Mouse (Mus musculus): ENCODE measurements around the gene Bcl10.
"Not testable (repeated sequence)": the region's sequence is repeated elsewhere in the genome, so short reads cannot be mapped to it uniquely, and the experiment has no call there.

The Bcl10 gene

DNA sequence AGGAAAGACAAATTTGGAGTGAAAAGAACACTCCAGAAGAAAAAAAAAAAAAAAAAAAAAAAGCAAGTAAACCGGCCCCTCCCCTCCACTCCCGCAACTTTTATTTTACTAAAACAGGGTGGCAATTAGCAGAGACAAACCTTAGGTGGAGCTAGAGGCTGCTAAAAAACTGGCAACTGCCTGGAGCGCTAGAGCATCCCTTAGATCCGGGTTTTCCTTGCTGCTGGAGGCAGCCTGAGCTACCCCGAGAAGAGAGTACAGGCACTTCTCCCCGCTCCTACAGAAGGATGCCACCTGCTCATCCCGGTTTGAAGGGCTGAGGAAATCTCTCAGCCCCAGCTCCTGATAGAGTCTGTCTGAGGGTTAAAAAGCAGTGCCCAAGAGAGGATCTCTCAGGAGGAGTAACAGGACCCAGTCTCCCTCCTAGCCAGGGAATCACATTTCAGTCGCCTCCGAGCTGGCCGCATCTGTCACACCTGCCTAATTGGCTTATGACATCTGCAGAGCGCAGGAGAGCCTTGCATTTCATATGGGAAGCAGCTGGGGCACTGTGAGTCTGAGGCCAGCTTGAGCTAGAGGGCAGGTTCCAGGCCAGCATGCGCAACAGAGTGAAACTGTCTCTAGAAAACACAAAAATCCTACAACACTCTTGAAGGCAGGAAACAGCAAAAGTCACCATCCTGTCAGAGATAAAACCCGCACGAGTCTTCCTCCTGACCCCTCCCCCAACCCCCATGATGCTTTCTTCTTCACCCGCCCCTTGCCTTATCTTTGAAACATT lies 27.6 kb downstream of the Bcl10 start:
- no peak for DNase-seq (ENCODE audit: low read depth, low spot score)

DNA sequence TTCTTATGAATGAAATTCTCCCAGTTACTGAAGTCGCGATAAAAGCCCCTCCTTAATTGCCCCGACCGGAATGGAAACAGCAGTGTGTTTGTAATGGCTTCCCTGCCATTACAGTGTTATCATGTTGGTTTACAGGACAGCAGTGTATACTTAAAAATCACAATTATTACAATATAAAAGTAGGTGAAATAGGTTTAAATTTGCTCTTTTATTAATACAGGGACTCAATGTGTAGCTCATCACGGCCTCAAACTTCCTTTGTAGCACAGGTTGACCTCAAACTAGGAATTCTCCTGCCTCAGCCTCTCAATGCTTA lies 28.2 kb downstream of the Bcl10 start:
- no peak for DNase-seq (ENCODE audit: low read depth, low spot score)

DNA sequence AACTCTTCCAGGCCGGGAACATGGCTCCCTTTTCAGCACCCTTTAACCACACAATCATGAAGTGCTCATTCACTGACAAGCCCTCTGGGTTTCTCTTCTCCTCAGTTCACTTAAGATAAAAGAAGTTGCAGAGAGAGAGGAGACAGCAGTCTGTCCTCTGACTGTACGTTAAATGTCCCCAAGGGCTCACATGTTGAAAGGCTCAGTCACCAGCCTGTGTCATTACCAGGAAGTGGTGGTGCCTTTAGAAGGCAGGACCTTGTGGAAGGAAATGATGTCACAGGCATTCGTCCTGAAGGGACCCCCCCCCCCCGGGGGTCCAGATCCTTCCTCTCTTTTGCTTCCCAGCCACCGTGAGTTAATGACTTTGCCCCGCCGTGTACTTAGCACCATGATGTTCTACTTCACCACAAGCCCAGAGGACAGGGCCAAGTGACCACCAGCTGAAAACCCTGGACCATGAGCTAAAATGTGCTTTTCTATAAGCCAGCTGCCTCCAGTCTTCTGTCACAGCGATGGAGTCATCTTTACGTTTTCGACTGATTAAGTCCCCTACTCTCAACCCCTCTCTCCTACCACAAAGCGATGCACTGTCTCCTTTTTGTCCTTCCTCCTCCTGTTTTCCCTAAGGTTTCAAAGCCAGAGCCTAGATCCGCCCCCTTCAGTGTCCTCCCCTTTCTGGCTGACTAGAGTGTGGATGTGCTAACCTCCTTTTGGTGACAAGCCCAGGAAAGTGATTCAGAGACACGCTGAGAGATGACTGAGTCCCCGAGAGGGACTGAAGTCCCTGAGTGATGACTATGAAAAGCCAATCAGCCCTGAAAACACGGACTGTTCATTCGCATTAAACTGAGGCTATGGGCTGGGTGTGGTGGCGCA lies 28.9 kb downstream of the Bcl10 start:
- DNase-seq (ENCODE audit: low read depth, low spot score): no peak

DNA sequence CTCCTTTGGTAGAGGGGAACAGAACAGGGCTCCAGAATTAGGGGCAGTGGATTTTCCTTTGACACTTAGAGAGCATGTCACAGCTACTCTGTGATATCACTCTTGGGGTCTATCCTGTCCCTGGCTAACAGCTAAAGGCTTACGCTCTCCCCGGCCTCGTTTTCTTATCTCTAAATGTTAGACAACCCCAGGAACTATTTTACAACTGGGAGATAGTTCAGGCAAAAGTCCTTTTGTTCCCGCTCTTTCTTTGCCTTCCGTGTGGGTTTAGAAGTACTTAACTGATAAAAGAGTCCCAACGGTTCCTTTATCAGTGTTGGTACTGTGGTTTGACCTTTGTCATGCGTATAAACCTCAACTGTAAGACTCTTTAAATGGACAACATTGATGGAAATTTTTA lies 30.3 kb downstream of the Bcl10 start:
- no peak for DNase-seq (ENCODE audit: low read depth, low spot score)

DNA sequence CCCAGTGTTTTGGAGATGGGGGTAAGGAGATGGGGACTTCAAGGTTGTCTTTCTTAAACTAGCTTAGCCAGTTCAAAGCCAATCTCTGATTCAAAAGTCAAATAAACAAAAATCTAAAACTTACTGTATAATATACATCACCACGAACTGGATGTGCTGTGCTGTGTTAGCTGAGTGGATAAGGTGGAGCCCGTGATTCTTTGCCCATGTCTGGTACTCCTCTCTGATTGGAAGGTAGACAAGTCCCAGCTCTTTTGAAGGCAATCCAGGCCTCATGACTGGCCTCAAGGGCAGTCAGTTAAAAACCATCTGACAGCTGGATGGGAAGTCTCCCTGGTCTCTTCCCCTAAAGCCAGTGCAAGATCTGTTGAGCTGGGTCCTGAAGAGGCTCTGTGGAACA lies 30.8 kb downstream of the Bcl10 start:
- DNase-seq (ENCODE audit: low read depth, low spot score): no peak

DNA sequence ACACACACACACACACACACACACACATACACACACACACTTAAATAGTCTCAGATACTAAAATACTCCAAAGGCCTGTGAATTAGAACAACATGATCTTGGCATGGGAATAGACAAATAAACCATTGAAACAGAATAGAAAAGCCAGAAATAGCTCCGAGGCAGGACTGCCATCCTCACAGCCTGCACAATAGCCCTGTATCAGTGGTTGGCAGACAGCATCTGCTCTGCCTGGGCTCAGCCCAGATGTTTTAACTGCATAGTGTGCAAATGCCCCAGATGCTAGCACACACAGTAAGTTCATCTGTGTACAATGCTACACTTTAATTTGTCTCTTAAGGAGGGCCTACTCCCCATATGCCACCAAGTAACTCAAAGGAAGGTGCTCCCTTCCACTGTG lies 37.2 kb downstream of the Bcl10 start:
- no peak for DNase-seq (ENCODE audit: low read depth, low spot score)

DNA sequence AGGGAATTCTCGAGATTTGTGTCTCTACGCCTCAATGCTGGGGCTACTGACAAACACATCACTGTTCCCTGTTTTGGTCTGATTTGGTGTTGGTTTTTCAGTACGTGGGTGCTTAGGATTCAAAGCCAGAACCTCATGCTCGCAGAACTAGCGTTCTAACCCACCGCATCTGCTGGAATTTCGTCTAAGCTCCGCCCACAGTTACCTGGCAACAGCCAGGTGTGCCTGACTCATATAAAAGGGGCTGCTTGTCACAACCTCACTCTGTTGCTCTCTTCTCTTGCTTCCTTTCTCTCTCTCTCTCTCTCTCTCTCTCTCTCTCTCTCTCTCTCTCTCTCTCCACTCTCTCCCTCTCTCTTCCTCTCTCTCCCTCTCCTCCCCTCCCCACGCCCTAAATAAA lies 39.8 kb downstream of the Bcl10 start:
- DNase-seq (ENCODE audit: low read depth, low spot score): no peak

DNA sequence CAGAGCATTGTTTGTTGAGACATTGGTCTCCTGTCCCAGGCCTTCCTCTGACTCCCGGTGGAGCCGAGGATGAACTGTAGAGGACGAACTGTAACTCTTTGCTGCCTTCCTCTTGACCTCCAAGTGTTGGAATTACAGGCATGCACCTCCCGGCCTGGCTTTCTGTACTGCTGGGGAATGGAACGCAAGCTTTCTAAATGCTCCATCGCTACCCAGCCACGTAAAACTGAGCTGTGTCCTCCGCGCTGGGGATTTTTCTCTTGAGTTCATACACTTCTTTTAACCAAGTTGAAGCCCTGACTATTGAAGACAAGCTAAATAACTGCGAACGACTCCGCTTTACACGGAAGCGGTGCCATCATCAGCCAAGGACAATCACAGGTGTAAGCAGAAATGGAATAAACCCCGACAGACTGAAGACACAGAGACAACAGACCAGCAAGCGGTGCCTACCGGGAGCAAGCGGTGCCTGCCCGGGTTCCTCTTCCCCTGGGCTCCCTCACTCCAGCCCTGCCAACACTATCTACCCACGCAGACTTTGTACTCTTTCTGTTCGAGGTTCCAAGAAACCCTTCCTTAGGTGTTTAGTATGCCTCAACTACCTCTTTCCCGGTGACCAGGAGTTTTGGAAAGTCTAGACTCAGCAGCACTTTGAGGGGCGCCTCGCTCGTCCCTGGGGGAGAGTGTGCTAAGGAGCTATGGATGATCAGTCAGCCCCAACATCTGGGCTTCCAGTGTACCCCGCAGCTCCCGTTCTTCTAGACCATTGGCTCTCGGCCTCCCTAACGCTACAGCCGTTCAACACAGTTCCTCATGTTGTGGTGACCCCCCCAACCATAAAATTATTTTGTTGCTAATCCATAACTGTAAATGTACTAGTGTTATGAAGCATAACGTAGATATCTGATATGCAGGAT lies 40.8 kb downstream of the Bcl10 start:
- no peak for DNase-seq (ENCODE audit: low read depth, low spot score)

DNA sequence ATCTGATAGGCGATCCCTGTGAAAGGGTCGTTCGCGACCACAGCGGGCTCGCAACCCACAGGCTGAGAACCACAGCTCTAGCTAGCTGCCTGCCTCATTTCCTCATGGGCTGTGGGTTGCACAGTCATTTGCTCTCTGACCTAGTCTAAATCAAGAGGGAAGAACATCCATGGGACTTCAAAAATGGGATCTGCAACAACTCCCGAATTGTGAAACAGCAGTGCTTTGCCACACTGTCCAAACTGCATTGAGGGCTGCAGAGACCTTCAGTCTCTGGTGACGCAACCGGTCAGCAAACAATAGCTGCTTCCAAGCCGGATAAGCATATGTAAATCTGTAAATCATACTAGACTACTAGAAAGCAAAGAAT lies 41.4 kb downstream of the Bcl10 start:
- DNase-seq (ENCODE audit: low read depth, low spot score): no peak

DNA sequence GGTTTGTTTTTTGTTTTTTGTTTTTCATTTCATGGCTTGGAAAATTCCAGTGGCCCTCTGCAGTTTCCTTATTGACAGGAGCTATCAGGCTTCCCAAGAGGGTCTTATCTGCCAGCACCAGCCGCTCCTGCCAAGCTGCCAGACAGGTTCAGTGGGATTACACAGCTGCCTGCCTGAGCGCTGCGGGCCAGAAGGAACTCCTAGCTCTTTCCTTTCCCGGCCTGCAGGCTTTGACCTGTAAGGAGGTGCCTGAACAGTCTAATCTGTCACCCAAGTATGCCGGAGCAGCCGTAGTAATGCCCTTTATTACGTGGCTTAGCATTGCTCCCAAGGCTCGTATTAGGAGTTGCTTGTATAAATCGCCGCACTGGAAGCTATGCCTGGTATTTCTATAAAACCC lies 41.9 kb downstream of the Bcl10 start:
- no peak for DNase-seq (ENCODE audit: low read depth, low spot score)

DNA sequence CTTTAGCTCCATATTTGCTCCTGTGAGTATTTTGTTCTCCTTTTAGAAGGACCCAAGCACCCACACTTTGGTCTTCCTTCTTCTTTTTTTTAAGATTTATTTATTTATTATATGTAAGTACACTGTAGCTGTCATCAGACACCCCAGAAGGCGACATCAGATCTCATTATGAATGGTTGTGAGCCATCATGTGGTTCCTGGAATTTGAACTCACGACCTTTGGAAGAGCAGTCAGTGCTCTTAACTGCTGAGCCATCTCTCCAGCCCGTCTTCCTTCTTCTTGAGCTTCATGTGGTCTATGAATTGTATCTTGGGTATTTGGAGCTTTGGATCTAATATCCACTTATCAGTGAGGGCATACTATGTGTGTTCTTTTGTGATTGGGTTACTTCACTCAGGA lies 43.0 kb downstream of the Bcl10 start:
- not testable (repeated sequence) for DNase-seq (ENCODE audit: low read depth, low spot score)

DNA sequence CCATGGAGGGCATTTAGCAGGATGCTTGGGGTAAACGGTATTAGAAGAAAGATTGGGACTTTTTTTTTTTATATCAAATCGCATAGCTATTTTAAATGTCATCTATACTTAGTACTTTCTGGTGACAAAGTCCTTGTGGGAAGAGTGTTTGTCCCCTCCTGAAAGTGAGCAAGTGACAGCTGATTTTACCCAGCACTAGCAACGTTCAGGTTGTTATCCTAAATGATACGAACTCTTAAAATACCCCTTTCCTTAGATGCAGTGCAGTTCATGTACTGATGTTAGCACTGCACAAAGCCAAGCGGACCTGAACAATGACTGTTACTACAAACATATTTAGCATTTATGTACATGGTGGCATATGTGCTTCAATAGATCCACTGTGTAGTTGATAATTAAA lies 44.2 kb downstream of the Bcl10 start:
- DNase-seq (ENCODE audit: low read depth, low spot score): no peak

DNA sequence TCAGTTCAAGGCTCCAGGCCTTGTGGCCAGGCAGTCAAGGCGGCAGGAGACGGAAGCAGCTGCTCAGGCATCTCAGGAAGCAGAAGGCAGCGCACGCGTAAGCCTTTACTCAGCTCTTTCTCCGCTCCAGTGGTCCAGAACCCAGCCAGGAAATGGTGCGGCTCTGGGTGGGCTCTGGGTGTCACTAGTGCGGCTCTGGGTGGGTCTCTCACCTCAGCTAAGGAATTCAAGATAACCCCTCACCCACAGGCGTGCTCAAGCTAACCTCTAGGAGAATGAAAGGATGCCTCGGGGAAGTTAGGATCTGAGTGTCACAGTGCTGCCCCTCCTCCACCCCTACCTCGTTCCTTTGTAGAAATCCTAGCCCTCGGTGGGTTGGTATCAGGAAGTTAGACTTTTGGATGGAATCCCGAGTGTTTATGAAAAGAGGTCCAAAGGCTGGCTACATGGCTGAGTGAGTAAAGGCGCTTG lies 46.5 kb downstream of the Bcl10 start:
- DNase-seq (ENCODE audit: low read depth, low spot score): peak; percentile 78

DNA sequence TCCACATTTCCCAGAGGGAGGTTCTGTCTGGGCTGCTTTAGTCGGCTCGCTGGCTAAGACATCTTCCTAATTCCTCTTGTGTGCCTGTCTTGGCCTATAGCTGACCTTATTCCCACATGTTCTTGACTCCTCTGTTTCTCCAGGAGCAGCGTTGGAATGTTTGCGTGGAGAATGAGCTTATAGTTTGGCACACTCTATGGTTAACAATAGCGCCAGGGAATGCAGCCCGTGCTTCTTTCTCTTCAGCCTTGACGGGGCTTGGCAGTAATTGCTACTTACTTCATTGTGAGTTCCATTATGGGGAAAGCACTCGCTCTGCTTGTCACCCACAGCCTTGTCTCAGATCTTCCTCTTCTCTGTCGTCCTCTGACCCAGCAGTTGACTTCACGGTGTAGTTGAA lies 48.9 kb downstream of the Bcl10 start:
- DNase-seq (ENCODE audit: low read depth, low spot score): no peak

DNA sequence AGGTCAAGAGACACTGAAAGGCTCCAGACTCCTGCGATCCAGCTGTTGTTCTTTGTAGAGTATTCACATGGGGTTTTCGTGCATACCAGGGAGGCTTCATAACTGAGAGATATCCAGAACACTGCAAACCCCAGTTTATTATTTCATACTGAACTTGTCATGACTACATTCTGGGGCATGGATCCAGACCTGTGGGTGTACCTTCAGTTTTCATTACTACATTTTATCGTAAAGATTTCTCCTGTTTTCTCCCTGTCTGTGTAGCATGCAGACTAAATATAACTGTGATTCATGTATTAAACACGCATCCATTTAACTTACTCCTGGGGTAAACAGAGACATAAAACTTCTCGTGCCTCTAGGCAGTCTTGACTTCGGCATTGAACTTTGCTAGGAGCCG lies 52.4 kb downstream of the Bcl10 start:
- no peak for DNase-seq (ENCODE audit: low read depth, low spot score)
